ENCODE assay signal across 27 mouse cellular contexts in genomic region chr9:46334471-46335025, GRCm38 (mm10). TPM values are rescaled to one million over a fixed set of nuclear protein-coding genes. Genes with fewer than 3 reads are reported as not detected.
DNase-seq lines count a peak whose midpoint lies in the region; ATAC-seq and TF ChIP-seq lines count a peak whose summit lies in the region.
"Had no signal": no experiment of that assay in that cellular context is flagged by ENCODE, and none has a peak within 500 bp of the region (broad histone marks: within the 10 kb centered on the region; RNA-seq: fewer than 3 reads in every experiment).

No protein-coding gene starts in this region.

- WGBS in liver, embryonic 11.5 days, result 31% methylated on average over 26 of the region's 26 CpGs
- 44% methylated on average over 26 of the region's 26 CpGs for WGBS in liver, postnatal 0 days (ENCODE audit: insufficient replicate concordance)
- 31% methylated on average over 26 of the region's 26 CpGs for WGBS in limb, embryonic 11.5 days
- WGBS in cerebellum, adult 2 months, result 70% methylated on average over 26 of the region's 26 CpGs

- no peak overlapping the region for H3K9ac ChIP-seq in liver, embryonic 11.5 days (ENCODE audit: low read depth, low read length)
- H3K9ac ChIP-seq in liver, postnatal 0 days (replicated peaks), result no peak overlapping the region
- peak overlapping the region; percentile 25 for H3K9ac ChIP-seq in ES-E14 (ENCODE audit: insufficient read depth, low read depth, low read length, poor library complexity, severe bottlenecking)
- no peak overlapping the region for H3K9ac ChIP-seq in limb, embryonic 11.5 days (ENCODE audit: low read length)
- H3K9ac ChIP-seq: forebrain, postnatal 0 days; hindbrain, embryonic 13.5 days; limb, embryonic 15.5 days had no signal

- peak; percentile 27 to 40 for DNase-seq in cerebellum, postnatal 14 days
- no peak for DNase-seq in cerebellum, adult 11-12 months
- DNase-seq in liver, embryonic 11.5 days (ENCODE audit: low spot score), result peak; percentile 30
- no peak for DNase-seq in liver, postnatal 0 days
- DNase-seq in ES-E14 (ENCODE audit: low read depth, low spot score), result no peak
- peak; percentile 41 for DNase-seq in limb, embryonic 11.5 days (ENCODE audit: low spot score)
- DNase-seq in ovary, adult 18-20 months (ENCODE audit: low spot score), result no peak
- no peak for DNase-seq in cerebellum, adult 2 months
- DNase-seq: cerebellum, adult 9-11 months; embryo, embryonic 11 days; forebrain, postnatal 0 days; gastrocnemius, postnatal 36 days; heart, postnatal 10 days; kidney, postnatal 4 days; thymus, adult 18-20 months; thymus, postnatal 4 days had no signal

- H3K4me1 ChIP-seq in liver, embryonic 11.5 days (replicated peaks; ENCODE audit: control insufficient read depth, insufficient read depth, low read length), result no peaks in the 10 kb centered on the region; the same call in 1 of the 2 replicates
- H3K4me1 ChIP-seq in liver, postnatal 0 days (ENCODE audit: insufficient read depth), result no peaks in the 10 kb centered on the region
- peaks cover 14 to 38% of the 10 kb centered on the region in 2 experiments; a peak in 3 of 4 replicates for H3K4me1 ChIP-seq in ES-E14 (ENCODE audit: control insufficient read depth in 2 of 2, insufficient read depth in 2 of 2, low read length in 2 of 2, poor library complexity in 1 of 2)
- peaks cover 14% of the 10 kb centered on the region for H3K4me1 ChIP-seq in limb, embryonic 11.5 days (ENCODE audit: control insufficient read depth, insufficient read depth, low read length)
- peaks cover 13% of the 10 kb centered on the region for H3K4me1 ChIP-seq in cerebellum, adult 2 months (ENCODE audit: control insufficient read depth, insufficient read depth, low read length)
- H3K4me1 ChIP-seq: megakaryocyte, embryonic 14.5 days had no signal

- no peak overlapping the region for H3K4me2 ChIP-seq in liver, embryonic 11.5 days
- no peak overlapping the region for H3K4me2 ChIP-seq in liver, postnatal 0 days (ENCODE audit: low read depth, low read length)
- no peak overlapping the region for H3K4me2 ChIP-seq in limb, embryonic 11.5 days (ENCODE audit: low read depth, severe bottlenecking)
- H3K4me2 ChIP-seq: hindbrain, embryonic 13.5 days; limb, embryonic 15.5 days had no signal

- TF ChIP-seq CTCF in liver, postnatal 0 days (IDR thresholded peaks at IDR 0.05; ENCODE audit: low read depth), result no peak
- no peak for TF ChIP-seq CTCF in cerebellum, adult 2 months (IDR thresholded peaks at IDR 0.05; ENCODE audit: borderline replicate concordance, insufficient read depth, low read depth, low read length)

- no peak for TF ChIP-seq POLR2A in cerebellum, adult 2 months (IDR thresholded peaks at IDR 0.05; ENCODE audit: borderline replicate concordance, insufficient read depth, low read length)

- no peak overlapping the region for H3K4me3 ChIP-seq in liver, embryonic 11.5 days (ENCODE audit: low read depth, low read length)
- H3K4me3 ChIP-seq in liver, postnatal 0 days (ENCODE audit: low read depth, low read length), result no peak overlapping the region
- H3K4me3 ChIP-seq in ES-E14 (ENCODE audit: insufficient read depth in 1 of 2, low read depth in 1 of 2, low read length in 2 of 2, poor library complexity in 1 of 2, severe bottlenecking in 1 of 2), result peak overlapping the region; percentile 46 to 50
- no peak overlapping the region for H3K4me3 ChIP-seq in limb, embryonic 11.5 days (ENCODE audit: low read depth, low read length)
- no peak overlapping the region for H3K4me3 ChIP-seq in cerebellum, adult 2 months (replicated peaks; ENCODE audit: insufficient read depth, low read depth, low read length)
- H3K4me3 ChIP-seq: hindbrain, embryonic 13.5 days; limb, embryonic 15.5 days; megakaryocyte, embryonic 14.5 days had no signal

- no peak for TF ChIP-seq EP300 in liver, postnatal 0 days (IDR thresholded peaks at IDR 0.05; ENCODE audit: low read depth)

- in situ Hi-C loops in ES-E14 (cut with MboI; ENCODE audit: low sequenced_read_pairs in 2 of 2, unreplicated experiment in 2 of 2), result no loop called here

- H3K27me3 ChIP-seq in liver, embryonic 11.5 days (replicated peaks; ENCODE audit: control insufficient read depth, insufficient read depth, low read length), result peaks cover 24% of the 10 kb centered on the region; the same call in 1 of the 2 replicates
- H3K27me3 ChIP-seq in liver, postnatal 0 days (ENCODE audit: insufficient read depth, low read length), result peaks cover 8% of the 10 kb centered on the region
- H3K27me3 ChIP-seq in limb, embryonic 11.5 days (ENCODE audit: control insufficient read depth, insufficient read depth, low read length), result 0 out of 2 replicates have a peak, but pooled peaks cover 2% of the 10 kb centered on the region
- H3K27me3 ChIP-seq in cerebellum, adult 2 months (ENCODE audit: control insufficient read depth, insufficient read depth, low read length), result no peaks in the 10 kb centered on the region

- H3K9me3 ChIP-seq in liver, embryonic 11.5 days (ENCODE audit: control insufficient read depth, low read length), result no peaks in the 10 kb centered on the region
- no peaks in the 10 kb centered on the region for H3K9me3 ChIP-seq in liver, postnatal 0 days (ENCODE audit: low read length)
- no peaks in the 10 kb centered on the region for H3K9me3 ChIP-seq in ES-E14 (ENCODE audit: control insufficient read depth, insufficient read depth, low read depth, low read length)
- no peaks in the 10 kb centered on the region for H3K9me3 ChIP-seq in limb, embryonic 11.5 days (ENCODE audit: control insufficient read depth, low read length)
- H3K9me3 ChIP-seq: hindbrain, embryonic 13.5 days; limb, embryonic 15.5 days had no signal

- no peaks in the 10 kb centered on the region for H3K36me3 ChIP-seq in liver, embryonic 11.5 days (ENCODE audit: control insufficient read depth, insufficient read depth, low read length)
- H3K36me3 ChIP-seq in liver, postnatal 0 days (replicated peaks; ENCODE audit: insufficient read depth, low read length), result no peaks in the 10 kb centered on the region
- no peaks in the 10 kb centered on the region for H3K36me3 ChIP-seq in ES-E14 (ENCODE audit: control insufficient read depth, insufficient read depth, low read length, poor library complexity, severe bottlenecking)
- H3K36me3 ChIP-seq in limb, embryonic 11.5 days (ENCODE audit: control insufficient read depth, insufficient read depth, low read length), result no peaks in the 10 kb centered on the region
- H3K36me3 ChIP-seq: hindbrain, embryonic 13.5 days; limb, embryonic 15.5 days had no signal

- H3K27ac ChIP-seq in liver, embryonic 11.5 days (ENCODE audit: low read depth, low read length), result no peak overlapping the region
- H3K27ac ChIP-seq in liver, postnatal 0 days (ENCODE audit: low read depth), result no peak overlapping the region
- no peak overlapping the region for H3K27ac ChIP-seq in ES-E14 (ENCODE audit: insufficient read depth, low read depth, low read length, poor library complexity, severe bottlenecking)
- no peak overlapping the region for H3K27ac ChIP-seq in limb, embryonic 11.5 days (replicated peaks; ENCODE audit: low read depth, low read length)
- H3K27ac ChIP-seq in cerebellum, adult 2 months (ENCODE audit: insufficient read depth, low read length), result no peak overlapping the region
- H3K27ac ChIP-seq: hindbrain, embryonic 13.5 days; limb, embryonic 15.5 days had no signal

- no peak for ATAC-seq in liver, embryonic 11.5 days (replicated peaks; ENCODE audit: low FRiP score)
- no peak for ATAC-seq in liver, postnatal 0 days
- ATAC-seq in limb, embryonic 11.5 days (ENCODE audit: insufficient number of reproducible peaks, low FRiP score, low TSS enrichment, low read depth), result no peak
- ATAC-seq: CD4-positive, CD25-positive, alpha-beta regulatory T cell, adult 4 months; forebrain, postnatal 0 days had no signal

TF ChIP-seq in ES-E14, 5 proteins besides CTCF, POLR2A, EP300 and RAD21:
- no peak for TF ChIP-seq HCFC1 (IDR thresholded peaks at IDR 0.05; ENCODE audit: borderline replicate concordance, insufficient read depth, low read length)
- TF ChIP-seq CHD2 (IDR thresholded peaks at IDR 0.05; ENCODE audit: low read depth, low read length), result no peak
- TF ChIP-seq MAFK (IDR thresholded peaks at IDR 0.05; ENCODE audit: insufficient read depth, low read depth, low read length), result no peak
- TF ChIP-seq ZNF384 (IDR thresholded peaks at IDR 0.05; ENCODE audit: low read depth, low read length), result no peak
- no peak for TF ChIP-seq ZC3H11A (IDR thresholded peaks at IDR 0.05; ENCODE audit: borderline replicate concordance, low read depth, low read length)

RNA-seq across cellular contexts. Expression of gene 4931429L15Rik, which starts 14.8 kb away (rescaled TPM):
- polyA plus RNA-seq in liver, embryonic 11.5 days (2014; fragmentation: Nextera tagmentation; extraction: Ambion mirVana), result not detected in 2 replicates
- polyA plus RNA-seq in liver, postnatal 0 days (2015; fragmentation: Nextera tagmentation; extraction: Ambion mirVana), result not detected in 2 replicates
- not detected in 2 replicates for total RNA-seq in ES-E14 (2012; rRNA removed)
- 0.08 TPM in 1 of 2 replicates, not detected in the other for polyA plus RNA-seq in limb, embryonic 11.5 days (2014; fragmentation: Nextera tagmentation; extraction: Ambion mirVana)
- not detected in 2 replicates for polyA plus RNA-seq in cerebellum, adult 2 months (2012; rRNA removed)
- total RNA-seq: adrenal gland, adult 18-20 months; adrenal gland, postnatal 4 days; forebrain, postnatal 0 days; gastrocnemius, postnatal 36 days; heart, postnatal 10 days; layer of hippocampus, postnatal 14 days had no signal
- polyA plus RNA-seq: CD4-positive, CD25-positive, alpha-beta regulatory T cell, adult 4 months; forebrain, postnatal 0 days; hindbrain, embryonic 13.5 days; intestine, embryonic 14.5 days; kidney, embryonic 14.5 days; limb, embryonic 15.5 days; liver, embryonic 16.5 days; small intestine, adult 2 months had no signal

RNA-seq across cellular contexts. Expression of gene Bud13, which starts 51.7 kb away (rescaled TPM):
- polyA plus RNA-seq in liver, embryonic 11.5 days (2014; fragmentation: Nextera tagmentation; extraction: Ambion mirVana), result 20.7 and 22.4 TPM in 2 replicates
- 4.0 TPM in 2 replicates for polyA plus RNA-seq in liver, postnatal 0 days (2015; fragmentation: Nextera tagmentation; extraction: Ambion mirVana)
- 14.3 and 21.6 TPM in 2 replicates for total RNA-seq in ES-E14 (2012; rRNA removed)
- 37.9 and 38.9 TPM in 2 replicates for polyA plus RNA-seq in limb, embryonic 11.5 days (2014; fragmentation: Nextera tagmentation; extraction: Ambion mirVana)
- 11.9 and 12.8 TPM in 2 replicates for polyA plus RNA-seq in cerebellum, adult 2 months (2012; rRNA removed)

Comparison
In these comparisons a context has a peak if more than half of its experiments do, and no peak if none do; other contexts are left out.
1. DNase-seq: peak in cerebellum, postnatal 14 days (2 of 2), liver, embryonic 11.5 days (single experiment) and limb, embryonic 11.5 days (single experiment); none in cerebellum, adult 11-12 months (single experiment), liver, postnatal 0 days (single experiment), ES-E14 (single experiment), ovary, adult 18-20 months (single experiment) and cerebellum, adult 2 months (0 of 2).
2. H3K4me3 ChIP-seq: peak in ES-E14 (2 of 2); none in liver, embryonic 11.5 days (single experiment), liver, postnatal 0 days (single experiment), limb, embryonic 11.5 days (single experiment) and cerebellum, adult 2 months (single experiment).